Mouse (Mus musculus) kidney, adult 2 months (tissue): ENCODE results near the gene Apod.

Experiments
- CTCF ChIP-seq: fragments of 200-500 bp; conservative IDR thresholded peaks from 2 replicates; pipeline ENCODE4 v1.5.1; 2011; ENCODE audit warnings: low read depth, mild to moderate bottlenecking, control low read depth, low read length, moderate library complexity, mixed read lengths; ENCODE audit not compliant: insufficient read depth, insufficient read length
- POLR2A ChIP-seq: fragments of 200-500 bp; IDR thresholded peaks from one replicate; pipeline ENCODE4 v1.6.1; 2011; ENCODE audit warnings: low read depth, low read length, control low read depth

GRCm38 (mm10) chr16:31297113-31297512 lies 17.5 kb downstream of the Apod start:
- TF ChIP-seq CTCF (no peak), POLR2A (no peak)
